Mouse (Mus musculus): ENCODE measurements around the gene Cyp39a1.

Cyp39a1 gene

DNA sequence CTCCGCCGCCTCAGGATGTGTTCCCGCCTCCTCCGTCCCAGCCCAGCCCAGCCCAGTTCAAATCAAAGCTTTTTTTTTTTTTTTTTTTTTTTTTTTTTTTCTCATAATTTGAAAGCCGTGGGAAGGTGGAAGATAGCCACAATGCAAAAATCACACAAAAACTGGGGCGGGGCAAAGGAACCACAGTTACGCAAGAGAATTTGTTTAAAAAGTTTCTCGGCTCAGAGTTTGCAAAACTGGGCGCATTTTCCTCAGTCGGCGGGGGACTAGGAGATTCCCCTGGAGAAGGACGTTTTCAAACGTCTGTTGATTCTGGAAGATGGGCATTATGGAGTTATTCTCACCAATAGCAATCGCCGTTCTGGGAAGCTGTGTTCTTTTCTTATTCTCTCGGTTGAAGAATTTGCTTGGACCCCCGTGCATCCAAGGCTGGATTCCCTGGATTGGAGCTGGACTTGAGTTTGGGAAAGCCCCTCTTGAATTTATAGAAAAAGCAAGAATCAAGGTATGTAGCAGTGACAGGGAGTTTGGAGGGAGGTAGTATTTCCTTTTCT is at the start of gene Cyp39a1:
TSS of gene Cyp39a1 (plus strand) at position 136 of the 554 bp plus-strand sequence.
- DNase-seq (ENCODE audit: low read depth, low spot score), result peak; percentile 7

DNA sequence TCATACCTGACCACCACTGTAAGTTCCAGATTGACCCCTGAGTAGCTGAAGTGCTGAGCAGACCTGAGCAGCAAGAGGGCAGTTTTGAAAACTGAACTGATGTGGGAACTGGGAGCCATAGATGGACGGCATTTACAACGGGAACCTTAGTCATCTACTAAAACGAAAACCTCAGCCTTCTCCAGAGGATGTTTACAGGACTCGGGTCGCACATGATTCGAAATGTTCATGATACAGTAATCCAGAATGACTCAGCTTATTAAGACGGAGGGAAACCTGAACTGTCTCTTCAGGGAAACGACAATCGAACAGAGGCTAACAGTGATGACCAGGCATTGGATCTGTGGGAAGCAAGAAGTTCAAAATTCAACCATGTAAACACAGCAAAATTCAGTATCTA is 48.1 kb upstream of the Cyp39a1 start:
- no peak for DNase-seq (ENCODE audit: low read depth, low spot score)

DNA sequence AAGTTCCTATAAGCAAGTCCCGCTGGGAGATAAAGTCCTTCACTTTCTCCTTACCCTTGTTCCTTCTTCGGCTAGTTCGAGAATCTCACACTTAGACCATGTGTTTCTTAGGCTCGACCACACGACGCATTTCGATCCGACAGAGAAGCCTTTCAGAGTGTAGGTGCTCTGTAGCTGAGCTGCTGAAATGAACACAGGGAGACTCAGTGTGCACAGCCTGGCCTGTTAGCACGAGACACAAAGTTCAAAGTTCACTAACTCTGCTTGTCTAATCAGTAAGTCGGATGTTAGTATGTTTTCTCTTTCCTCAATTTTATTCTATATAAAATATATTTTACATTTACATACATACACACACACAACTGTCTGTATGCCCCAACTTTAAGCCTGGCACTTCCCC is 45.1 kb upstream of the Cyp39a1 start:
- no peak for DNase-seq (ENCODE audit: low read depth, low spot score)

DNA sequence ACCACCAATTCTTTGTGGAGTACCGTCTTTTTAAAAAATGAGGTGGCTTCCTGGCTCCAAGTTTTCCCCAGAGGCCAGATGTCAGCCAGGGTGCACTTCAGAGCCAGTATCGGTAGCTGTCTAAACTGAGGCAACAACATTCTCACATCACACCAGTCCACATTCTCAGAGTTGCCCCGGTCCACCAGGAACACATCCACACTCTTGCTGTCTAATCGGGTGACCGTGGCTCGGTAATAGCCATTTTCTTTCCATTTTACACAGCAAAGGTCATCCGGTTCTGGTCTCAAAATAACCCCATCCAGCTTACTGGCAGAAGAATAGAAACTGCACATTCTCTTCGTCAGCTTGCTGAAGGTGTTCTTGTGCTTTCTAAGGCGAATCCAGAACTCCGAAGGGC is 39.0 kb upstream of the Cyp39a1 start:
- DNase-seq (ENCODE audit: low read depth, low spot score), result no peak

DNA sequence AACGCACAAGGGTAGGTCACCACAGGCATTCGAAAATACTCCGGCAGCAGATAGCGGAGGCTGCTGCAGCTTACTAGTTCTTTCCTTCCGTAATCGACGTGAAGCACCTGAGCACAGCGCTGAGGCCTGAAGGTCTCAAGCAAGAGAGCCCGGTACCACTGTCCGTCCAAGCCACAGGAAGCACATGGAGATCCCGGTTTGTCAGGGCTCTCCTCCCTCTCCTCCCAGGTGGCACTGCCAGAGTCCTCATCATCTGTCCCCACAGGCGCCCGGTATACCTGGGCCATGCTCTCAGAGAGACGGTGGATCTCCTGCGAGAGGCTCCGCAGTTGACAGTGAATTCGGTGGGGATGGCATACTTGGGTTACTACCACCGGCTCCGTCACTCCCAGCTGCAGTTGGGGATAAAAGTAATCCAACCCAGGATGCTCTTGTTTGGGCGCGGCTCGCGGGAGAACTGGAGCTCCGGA is 38.2 kb upstream of the Cyp39a1 start:
- DNase-seq (ENCODE audit: low read depth, low spot score), result no peak

DNA sequence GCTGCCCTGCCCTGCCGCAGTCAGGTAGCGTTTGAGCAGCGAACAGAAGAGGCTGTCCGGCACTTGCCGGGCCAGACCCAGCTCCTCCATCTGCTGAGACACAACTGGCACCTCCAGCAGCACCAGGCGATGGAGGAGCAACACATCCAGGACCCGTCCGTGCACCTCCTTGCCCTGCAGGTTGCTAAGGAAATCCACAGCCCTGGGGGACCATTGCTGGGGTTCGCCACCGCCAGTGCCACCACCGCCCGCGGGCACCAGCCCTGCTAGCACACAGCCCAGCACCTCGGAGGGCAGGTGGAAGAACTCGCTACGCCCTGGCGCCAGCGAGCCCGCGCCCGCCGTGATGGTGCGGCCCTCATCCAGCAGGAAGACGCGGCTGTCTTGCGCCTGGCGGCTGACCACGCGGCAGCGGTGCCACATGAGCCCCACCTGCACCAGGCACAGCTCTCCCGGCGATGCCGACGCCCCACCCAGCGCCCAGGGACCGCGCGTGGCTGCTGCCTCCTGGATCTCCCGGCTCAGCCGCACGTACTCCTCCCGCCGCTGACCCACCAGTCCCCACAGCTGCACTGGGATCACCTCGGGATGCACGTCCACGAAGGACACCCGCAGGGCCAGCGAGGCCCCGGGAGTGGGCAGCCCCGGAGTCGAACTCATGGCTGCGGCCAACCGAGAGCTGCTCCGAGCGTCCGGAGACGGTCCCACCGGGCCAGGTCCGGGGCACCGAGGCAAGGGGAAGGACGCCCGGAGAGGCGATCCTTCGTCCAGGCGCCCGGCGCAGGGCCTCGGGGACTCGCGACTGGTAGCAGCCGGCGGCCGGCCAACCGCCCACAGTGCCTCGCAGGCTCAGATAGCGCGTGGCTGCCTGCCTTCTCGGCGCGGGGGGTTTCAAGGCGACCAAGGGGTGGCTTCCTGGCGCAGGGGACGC is 37.5 kb upstream of the Cyp39a1 start, which contains the start of gene Tdrd6:
TSS of gene Tdrd6 (minus strand) at position 804 of the 931 bp plus-strand sequence.
- DNase-seq (ENCODE audit: low read depth, low spot score), result no peak

DNA sequence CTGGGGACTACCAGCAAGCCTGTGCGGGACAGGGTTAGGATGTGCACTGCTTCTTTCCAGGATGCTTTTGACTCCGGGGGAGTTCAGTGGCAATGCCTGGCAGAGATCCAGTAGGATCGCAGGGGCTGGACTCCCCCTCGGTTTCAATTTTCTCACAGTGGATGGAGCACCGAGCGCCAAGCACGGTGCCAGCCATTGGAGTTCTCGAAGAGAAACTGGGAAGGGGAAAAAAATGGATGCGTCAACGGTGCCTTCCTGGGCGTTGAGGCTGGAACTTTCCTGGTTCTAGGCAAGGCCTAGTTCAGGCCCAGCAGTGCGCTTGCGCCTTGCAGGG is 36.8 kb upstream of the Cyp39a1 start:
- no peak for DNase-seq (ENCODE audit: low read depth, low spot score)

DNA sequence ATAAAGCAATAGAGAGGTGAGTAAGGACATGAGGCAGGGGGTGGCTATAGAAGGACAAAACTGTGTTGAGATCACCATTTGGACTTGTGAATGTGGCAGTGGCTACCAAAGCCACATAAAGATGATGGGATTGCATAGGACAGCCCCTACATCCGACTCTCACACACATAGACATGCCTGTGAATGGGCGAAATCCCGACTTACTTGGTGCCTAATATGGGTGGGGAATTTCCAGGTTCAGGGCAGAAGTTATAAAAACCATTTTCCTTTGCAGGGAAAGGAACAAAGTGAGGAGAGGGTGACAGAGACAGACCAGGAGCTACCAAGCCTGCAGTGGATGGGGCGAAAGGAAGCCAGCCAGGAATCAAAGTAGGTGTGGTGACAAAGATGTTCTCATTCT is 30.1 kb upstream of the Cyp39a1 start:
- DNase-seq (ENCODE audit: low read depth, low spot score), result no peak

DNA sequence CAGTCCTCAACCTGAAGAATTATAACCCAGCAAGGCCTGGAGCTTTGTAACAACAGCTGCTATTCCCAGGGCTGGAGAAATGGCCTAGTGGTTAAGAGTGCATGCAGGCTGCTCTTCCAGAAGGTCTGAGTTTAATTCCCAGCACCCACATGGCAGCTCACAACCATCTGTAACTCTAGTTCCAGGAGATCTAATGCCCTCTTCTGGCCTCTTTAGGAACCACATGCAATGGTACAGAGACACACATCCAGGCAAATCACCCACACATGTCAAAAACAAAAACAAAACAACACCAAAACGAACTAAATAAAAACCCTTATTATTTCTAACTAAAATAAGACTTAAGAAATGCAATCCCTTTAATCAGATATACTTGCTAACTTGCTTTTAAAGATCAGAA is 26.4 kb upstream of the Cyp39a1 start:
- no peak for DNase-seq (ENCODE audit: low read depth, low spot score)

DNA sequence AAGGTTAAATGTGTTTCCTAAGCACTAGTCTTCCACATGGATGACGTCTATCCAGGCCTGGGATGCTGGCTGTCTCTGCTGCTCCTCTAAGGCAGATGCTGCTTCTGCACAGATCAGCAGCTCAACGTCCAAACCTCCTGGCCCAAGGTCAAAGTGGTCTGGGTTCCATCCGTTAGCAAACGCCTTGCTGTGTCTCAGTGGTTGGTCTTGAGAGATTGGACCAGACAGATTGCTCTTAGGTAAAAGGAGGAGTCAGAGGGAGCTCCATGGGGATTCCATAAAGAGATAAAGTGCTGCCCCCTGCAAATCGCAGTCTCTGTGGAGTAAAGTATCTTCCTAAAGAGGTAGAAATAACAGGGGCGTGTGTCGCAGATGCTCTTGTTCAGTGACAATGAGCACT is 24.0 kb upstream of the Cyp39a1 start:
- no peak for DNase-seq (ENCODE audit: low read depth, low spot score)

DNA sequence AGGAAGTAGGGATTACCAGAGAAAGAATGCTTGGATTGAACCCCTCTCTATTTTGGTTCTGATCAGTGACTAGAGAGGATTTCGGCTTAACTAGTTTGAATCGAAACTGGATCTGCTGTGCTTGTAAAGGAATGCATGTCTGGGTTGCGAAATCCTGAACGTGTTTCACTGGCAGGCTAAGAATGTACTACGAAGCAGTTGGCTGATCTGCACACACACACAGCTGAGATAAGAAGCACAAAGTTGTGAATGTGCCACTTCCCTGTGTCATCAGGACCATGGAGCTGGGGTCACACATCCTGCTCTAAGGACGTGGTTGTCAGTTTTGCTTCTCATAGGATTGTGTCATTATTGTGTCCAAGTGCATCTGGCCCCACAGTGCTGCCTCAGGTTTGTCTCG is 22.9 kb upstream of the Cyp39a1 start:
- no peak for DNase-seq (ENCODE audit: low read depth, low spot score)

DNA sequence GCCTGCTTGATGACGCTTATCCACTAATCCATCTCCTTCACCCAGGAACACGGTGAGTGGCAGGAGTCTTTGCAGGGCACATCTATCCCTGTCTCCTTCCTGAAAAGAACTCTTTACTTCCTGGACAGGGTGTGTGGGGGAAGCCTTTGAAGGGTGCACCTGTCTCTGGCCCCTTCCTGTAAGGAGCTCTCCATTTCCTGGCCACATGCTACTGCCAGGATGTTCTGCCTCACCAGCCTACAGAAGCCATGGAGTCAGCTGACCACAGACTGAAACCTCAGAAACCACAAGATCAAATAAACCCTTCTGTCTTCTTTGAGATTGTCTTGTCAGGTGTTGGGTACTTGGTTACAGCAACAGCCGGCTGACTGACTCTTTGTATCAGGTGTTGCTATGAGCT is 22.1 kb upstream of the Cyp39a1 start:
- DNase-seq (ENCODE audit: low read depth, low spot score), result no peak

DNA sequence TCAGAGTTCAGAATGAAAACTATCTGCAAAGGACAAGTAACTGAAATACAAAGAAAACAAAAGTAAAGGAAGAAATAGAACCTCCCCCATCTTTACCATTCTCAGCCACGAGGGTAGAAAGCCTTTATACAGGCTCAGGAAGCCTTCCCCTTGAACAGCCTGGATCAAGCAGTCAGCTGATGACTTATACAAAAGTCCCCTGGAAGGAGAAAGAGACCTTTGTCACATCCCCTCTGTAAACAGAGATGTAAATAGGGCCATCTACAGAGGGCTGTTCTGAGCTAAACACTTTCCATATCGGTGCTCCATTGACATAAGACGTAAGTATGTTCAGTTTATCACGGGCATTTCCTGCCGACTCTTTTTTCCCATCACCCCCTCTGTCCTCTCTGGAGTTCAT is 20.3 kb upstream of the Cyp39a1 start:
- no peak for DNase-seq (ENCODE audit: low read depth, low spot score)

DNA sequence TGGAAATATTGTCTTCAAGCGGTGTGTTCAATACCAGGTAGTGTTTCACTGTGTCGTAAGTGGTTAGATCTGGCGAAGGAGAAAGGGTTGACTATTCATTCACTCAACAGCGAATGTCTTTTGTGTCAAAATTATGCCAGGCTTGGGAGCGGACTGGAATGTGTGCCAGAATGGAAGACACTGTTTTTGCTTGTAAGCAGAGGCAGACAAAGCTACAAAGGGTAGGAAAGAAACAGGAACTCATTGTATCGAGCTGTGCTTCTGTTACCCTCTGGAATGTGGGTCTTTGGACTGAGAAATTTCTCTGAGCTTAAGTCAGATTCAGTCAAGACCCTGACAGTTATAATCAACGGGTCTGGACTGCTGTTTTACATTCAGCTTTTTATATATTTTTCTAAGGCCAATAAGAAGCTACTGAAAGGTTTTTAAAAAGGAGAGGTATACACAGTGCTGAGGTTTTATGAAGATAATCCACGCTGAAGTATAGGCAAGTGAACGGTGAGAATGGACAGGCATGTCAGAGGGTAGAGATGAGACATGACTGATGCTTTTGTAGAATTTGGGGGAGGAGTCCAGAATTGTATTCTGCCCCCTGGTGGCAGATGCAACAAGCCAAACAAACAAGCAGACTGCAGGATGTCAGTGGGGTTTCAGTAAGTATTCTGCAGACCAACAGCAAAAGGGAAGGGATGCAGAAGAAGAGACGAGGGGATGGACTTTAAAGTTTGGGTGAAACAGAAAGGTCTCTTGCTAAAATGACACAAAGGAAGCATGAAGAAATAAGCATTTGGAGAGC is 17.4 kb upstream of the Cyp39a1 start:
- no peak for DNase-seq (ENCODE audit: low read depth, low spot score)

DNA sequence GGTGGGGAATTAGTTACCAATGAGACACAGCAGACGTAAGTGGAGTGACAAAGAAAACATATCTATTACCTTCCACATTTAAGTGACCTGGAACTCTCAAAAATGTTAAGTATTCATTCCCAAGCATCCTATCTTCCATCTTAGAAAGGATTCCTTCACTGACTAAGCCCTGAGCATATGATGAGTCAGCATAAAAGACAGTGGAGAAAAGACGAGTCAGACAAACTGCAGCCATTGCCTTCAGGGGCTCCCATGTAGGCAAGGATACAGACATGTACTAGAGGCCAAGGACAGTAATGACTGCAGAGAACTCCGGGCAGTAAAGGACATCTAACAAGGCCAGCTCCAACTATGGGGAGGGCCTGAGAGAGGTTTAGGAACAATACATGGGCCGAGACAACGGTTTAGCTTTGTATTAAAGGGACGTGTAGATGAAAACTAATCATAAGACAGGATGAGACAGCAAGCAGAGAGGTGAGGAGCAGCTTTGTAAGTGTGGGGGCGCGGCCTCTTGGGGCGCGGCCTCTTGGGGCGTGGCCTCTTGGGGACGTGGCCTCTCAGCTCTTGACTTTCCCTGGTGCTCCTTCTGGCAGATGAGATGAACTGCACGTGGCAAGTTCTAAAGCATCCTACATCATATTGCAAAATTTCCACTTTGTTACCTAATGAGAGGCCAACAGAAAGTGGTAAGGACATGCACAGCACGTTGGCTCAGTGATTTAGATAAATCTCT is 15.7 kb upstream of the Cyp39a1 start:
- DNase-seq (ENCODE audit: low read depth, low spot score), result no peak

DNA sequence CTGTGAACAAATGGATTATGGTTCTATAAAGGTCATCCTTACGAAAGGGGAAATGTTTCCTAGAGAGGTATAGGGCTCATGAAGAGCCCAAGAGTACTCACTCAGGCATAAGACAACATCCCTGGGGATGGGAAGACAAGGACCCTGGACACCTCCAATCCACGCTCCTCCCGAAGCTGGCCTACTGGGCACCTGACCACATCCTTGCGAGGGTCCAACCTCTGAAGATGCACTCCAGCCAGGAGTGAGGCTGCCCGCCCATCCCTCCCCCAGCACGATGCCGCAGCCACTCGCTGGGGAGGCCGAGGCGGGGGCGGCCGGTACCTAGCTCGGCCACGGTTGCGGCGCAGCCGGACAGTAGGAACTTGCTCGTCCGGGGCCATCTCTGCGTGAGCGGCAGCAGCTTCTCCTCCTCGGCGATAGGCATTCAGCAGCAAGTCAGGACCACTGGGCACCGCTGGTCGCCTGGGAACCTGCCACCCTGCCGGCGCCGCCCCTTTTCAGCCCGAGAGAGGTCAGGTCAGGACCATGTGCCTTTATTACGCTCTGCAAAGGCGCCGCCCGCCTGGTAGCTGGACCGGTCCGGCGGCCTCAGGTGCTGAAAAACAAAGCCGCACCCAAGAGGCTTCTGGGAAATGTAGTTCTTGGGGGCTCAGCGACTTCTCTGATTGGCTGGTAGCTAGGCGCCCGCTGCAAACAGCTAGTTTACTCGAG is 492 bp upstream of the Cyp39a1 start, which contains the start of gene Slc25a27:
TSS of gene Slc25a27 (minus strand) at position 639 of the 714 bp plus-strand sequence.
- peak; percentile 82 for DNase-seq (ENCODE audit: low read depth, low spot score)

DNA sequence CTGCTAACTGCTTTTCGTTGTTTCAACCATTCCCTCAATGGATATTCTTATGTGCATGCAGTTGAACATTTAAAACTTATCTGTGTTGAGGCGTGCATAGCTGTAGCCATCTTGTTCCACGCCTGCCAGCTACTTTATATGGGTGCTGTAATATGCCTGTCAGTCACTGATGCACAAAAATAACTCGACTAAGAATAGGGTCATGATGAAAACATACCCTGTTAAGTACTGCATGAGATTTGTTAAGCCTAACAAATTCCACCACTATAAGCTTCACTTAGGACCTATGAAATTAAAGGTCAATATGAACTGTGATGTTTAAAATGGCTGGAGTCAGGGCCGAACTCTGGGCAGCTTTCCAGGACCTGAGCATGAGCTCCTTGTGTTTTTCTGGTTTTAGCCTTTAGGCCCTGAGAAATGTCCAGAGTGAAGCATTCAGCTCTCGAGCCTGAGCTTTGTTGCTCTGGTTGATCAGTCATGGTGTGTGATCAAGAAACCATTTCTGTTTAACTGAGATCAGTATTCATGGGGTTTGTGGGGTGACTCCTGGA is 2.0 kb downstream of the Cyp39a1 start:
- no peak for DNase-seq (ENCODE audit: low read depth, low spot score)

DNA sequence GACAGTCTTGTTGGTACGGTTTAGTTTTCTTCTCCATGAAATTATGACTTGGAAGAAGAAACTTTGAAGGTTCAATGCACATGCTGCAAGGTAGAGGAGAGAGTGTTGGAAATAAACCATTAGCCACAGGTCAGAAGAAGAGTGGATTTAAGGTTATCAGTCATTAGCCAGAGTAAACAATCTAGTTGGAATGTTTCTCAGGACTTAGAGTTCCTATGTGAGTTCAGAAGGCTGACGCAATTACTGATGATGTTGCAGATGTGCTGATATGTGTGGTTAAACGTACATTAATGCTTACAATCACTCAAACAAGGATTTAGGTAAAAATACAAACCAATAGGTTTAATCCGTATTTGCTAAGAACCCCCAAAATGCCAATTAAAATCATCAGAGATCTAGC is 4.7 kb downstream of the Cyp39a1 start:
- DNase-seq (ENCODE audit: low read depth, low spot score), result no peak

DNA sequence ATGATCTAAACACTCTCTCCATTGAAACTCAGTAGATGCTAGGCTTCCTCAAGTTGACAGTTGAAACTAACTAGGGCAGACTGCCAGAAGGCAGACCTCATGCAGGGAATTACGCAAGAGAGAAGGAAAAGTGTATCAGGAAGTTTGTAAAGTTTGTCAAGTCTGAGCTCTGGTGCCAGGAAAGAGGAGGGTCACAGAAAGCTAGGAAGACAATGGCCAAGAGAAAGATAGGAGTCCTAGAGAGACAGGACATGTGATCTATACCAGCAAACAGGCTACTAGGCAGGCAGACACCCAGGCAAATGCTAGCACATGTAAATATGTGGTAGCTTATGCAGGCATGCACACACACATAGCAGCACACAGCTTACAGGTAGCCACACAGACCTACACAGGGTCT is 8.0 kb downstream of the Cyp39a1 start:
- no peak for DNase-seq (ENCODE audit: low read depth, low spot score)

DNA sequence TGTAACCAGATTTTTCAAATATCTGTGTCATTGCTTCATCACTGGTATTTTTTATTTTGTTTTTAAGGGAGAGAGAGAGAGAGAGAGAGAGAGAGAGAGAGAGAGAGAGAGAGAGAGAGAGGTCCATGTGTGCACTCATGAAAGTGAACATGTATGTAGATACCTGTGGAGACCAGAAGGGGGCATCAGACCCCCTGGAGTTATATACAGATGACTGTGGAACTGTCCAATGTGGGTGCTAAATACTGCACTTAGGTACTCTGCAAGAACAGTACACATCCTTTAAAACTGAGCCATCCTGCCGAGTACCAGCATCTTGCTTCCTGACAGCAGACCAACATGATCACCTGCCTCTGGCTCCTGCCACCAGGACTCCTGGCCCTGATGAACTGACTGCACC is 9.0 kb downstream of the Cyp39a1 start:
- no peak for DNase-seq (ENCODE audit: low read depth, low spot score)

DNA sequence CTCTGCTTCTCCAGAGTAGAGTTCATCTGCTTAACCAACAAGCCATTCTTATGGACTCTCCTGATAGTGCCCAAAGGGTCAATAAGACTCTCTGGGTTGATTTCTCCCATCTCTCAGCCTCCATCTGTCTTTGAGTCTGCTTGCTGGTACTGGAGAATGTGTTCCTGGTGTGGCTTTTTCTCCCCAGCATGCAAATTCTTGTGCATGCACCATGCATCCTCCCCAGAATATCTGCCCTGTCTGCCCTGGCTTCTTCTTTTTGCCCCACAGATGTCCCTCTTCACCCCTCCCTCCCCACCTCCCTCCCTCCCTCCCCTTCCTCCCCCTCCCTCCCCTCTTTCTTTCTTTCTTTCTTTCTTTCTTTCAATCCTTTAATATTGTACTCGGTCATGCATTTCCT is 10.1 kb downstream of the Cyp39a1 start:
- no peak for DNase-seq (ENCODE audit: low read depth, low spot score)
